Mouse (Mus musculus): ENCODE results near the gene Gm45902.

GRCm38 (mm10) chr2:3493833-3494409, 18.7 kb downstream of the Gm45902 start:
- no peak for TF ChIP-seq CTCF (IDR thresholded peaks at IDR 0.05; ENCODE audit: borderline replicate concordance, insufficient read depth, low read depth, low read length)
- TF ChIP-seq POLR2A (IDR thresholded peaks at IDR 0.05; ENCODE audit: borderline replicate concordance, insufficient read depth, low read length), result no peak

Data from cerebellum, adult 2 months (tissue).